Mouse (Mus musculus) heart, adult 2 months (tissue): ENCODE data around the gene Aox4. TPM values are rescaled to one million over a fixed set of nuclear protein-coding genes. Genes with fewer than 3 reads are reported as not detected.
A peak's percentile ranks its signal among the peaks of the same experiment; 100 is the strongest.

Experiments used
- DNase-seq, 2 experiments: peaks; one replicate each; pipeline ENCODE4 v3.0.0; 2021
- H3K27ac ChIP-seq: fragments of 200-600 bp; 2 replicates; pipeline ENCODE4 v1.8.1; 2022
- H3K27me3 ChIP-seq: fragments of 200-500 bp; 2 replicates; pipeline ENCODE4 v1.6.1; 2012; ENCODE audit warnings: mild to moderate bottlenecking, low read length, inconsistent platforms, mixed read lengths; ENCODE audit not compliant: control insufficient read depth, insufficient read depth
- H3K36me3 ChIP-seq: fragments of 200-500 bp; 2 replicates; pipeline ENCODE4 v1.6.1; 2012; ENCODE audit warnings: low read length, inconsistent platforms; ENCODE audit not compliant: control insufficient read depth, insufficient read depth
- H3K4me1 ChIP-seq: fragments of 200-500 bp; 2 replicates; pipeline ENCODE4 v1.6.1; 2011; ENCODE audit warnings: low read length; ENCODE audit not compliant: control insufficient read depth, insufficient read depth
- H3K4me3 ChIP-seq: fragments of 200-600 bp; 2 replicates; pipeline ENCODE4 v1.8.1; 2022
- H3K79me2 ChIP-seq: fragments of 200-500 bp; replicated peaks from 2 replicates; pipeline ENCODE4 v1.6.1; 2012; ENCODE audit warnings: mild to moderate bottlenecking, inconsistent platforms, low read length, moderate library complexity, mixed read lengths; ENCODE audit not compliant: control insufficient read depth, insufficient read depth
- H3K9ac ChIP-seq: fragments of 200-500 bp; 2 replicates; pipeline ENCODE4 v1.6.1; 2012; ENCODE audit warnings: low read depth, mild to moderate bottlenecking, control low read depth, inconsistent platforms, low read length, mixed read lengths
- CTCF ChIP-seq: fragments of 200-600 bp; IDR thresholded peaks from 2 replicates; pipeline ENCODE4 v1.8.1; 2022; ENCODE audit warnings: antibody characterized with exemption, mild to moderate bottlenecking, moderate library complexity
- EP300 ChIP-seq: fragments of 200-500 bp; IDR thresholded peaks from 2 replicates; pipeline ENCODE4 v1.6.1; 2011; ENCODE audit warnings: low read depth, low read length, control low read depth; ENCODE audit not compliant: insufficient read depth
- POLR2A ChIP-seq: fragments of 200-500 bp; IDR thresholded peaks from 2 replicates; pipeline ENCODE4 v1.6.1; 2011; ENCODE audit warnings: mild to moderate bottlenecking, low read depth, low read length, control low read depth; ENCODE audit not compliant: insufficient read depth
- WGBS: fragments of 180-500 bp; shearing (Covaris S2); methylation state at CpG from one replicate; pipeline ENCODE4 v1.1.7; 2018; 5-methylcytosine and 5-hydroxymethylcytosine counted together
- intact Hi-C: fragments of 180-260 bp; cut with DNase I; formaldehyde crosslinking; loops from one replicate; pipeline ENCODE4 v1.15.1; 2025
- polyA plus RNA-seq: library from polyadenylated mRNA; depleted of rRNA; stranded (reverse); fragments of >200 nt; gene quantifications from 2 replicates; pipeline ENCODE4 v1.2.3, GENCODE M21; 2012
- total RNA-seq, 2 experiments: library from RNA; stranded (reverse); gene quantifications; 2 replicates each; pipeline ENCODE4 v1.2.3; 2021

Gene Aox4
- total and polyA plus RNA-seq, 3 experiments, result not detected

DNA sequence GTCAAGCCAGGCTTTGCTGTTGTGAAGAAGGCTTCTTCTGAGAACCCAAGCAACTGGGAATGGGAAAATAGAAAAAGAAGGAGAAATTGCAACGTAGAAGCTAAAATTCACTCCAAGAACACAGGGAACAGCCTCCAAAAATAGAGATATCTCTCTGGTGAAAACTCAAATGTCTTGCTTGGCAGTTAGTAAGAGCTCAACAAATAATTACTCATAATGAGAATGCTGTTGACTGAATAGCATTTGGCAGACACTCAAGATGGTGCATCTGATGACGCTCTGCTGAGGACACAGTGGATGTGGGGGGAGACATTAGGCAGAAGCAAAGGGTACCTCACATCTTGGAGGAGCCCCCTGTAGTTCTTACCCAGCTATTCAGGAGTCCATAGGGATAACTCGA is 77.9 kb downstream of the Aox4 start:
- TF ChIP-seq CTCF, result no peak
- TF ChIP-seq POLR2A, result no peak
- TF ChIP-seq EP300, result no peak
- no peaks in the 10 kb centered on the region for H3K36me3 ChIP-seq
- H3K9ac ChIP-seq, result no peak overlapping the region
- H3K79me2 ChIP-seq, result no peaks in the 10 kb centered on the region
- H3K4me1 ChIP-seq, result peaks cover 2% of the 10 kb centered on the region; the same call in 1 of the 2 replicates
- WGBS, result 58% methylated on average over 3 of the region's 3 CpGs
- no peaks in the 10 kb centered on the region for H3K27me3 ChIP-seq
- no peak for DNase-seq
- no peak overlapping the region for H3K27ac ChIP-seq
- intact Hi-C loops, result no loop called here
- no peak overlapping the region for H3K4me3 ChIP-seq

DNA sequence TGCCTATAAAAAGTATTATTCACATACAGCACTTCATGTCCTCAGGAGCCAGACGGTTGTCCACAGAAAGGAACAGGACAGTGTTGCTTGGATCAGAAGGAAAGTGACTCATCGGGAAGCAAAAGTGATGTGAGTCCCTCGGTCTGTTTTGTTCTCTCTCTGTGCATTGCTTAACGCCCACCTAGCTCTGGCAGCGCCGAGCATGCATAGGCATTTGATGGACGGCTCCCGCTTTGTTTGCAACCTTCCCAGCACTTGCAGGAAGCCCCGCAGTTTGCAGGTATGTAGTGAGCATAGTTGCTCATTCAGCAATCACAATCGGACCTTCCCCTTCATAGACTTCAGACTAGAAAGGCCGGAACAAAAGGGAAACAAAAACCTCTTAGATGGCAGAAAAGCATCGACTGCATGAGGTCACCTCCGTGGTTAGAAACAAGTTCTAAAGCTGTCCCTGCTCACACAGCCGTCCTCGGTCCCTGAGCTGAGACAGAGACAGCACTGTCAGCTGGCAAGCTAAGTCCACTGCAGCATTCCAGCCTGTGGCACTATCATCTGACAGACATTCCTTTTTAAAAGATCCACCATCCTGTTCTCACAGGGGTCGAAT is 79.8 kb downstream of the Aox4 start:
- WGBS, result 31% methylated on average over 16 of the region's 16 CpGs
- 0 out of 2 replicates have a peak overlapping the region, but pooled peaks have one; percentile 18 for H3K4me3 ChIP-seq
- intact Hi-C loops, result no loop called here

DNA sequence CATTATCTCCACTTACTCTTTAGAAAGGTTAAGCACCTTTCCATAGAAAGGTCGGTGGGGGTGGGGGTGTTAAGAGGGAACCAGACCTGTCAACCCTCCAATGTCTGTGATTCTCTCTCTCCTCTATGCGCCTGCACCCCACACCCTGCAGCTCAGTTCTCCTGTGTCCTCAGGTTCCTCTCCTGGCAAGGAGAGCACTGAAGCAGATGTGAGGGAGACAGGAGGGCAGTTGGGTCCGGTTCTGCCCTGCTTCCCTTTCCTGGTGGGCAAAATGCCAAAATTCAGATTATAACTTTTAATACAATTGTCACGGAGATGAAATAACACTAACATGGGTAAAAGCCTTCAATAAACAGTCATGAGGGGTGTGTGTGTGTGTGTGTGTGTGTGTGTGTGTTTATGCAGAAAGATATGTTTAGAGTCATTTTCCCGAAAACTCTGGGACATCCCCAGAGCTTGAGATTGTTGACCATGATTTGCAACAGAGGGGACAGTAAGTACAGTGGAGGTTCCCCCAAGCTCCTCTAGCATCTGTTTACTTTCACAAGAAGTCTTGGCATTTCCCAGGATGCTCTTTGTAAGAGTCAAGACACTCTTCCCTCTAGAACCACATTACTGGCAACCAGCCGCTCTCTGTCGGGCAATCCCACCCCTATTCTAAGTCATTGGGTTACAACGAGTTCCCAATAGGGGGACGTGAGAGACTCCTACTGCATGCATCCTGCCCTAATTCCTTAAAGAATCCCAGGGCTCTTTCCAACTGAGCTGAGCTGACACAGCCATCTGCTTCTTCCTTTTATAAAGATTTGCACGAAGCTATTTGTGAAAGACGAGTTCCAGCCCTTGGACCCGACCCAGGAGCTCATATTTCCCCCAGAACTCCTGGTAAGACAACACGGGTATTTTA is 81.5 kb downstream of the Aox4 start:
- 33% methylated on average over 13 of the region's 13 CpGs for WGBS
- no peak for TF ChIP-seq CTCF
- TF ChIP-seq EP300, result no peak
- no peak for TF ChIP-seq POLR2A
- Histone ChIP-seq H3K9ac (no peak overlapping the region), H3K27ac (no peak overlapping the region), H3K4me3 (no peak overlapping the region), H3K79me2 (no peaks in the 10 kb centered on the region), H3K27me3 (no peaks in the 10 kb centered on the region), H3K4me1 (peaks cover 2% of the 10 kb centered on the region; the same call in 1 of the 2 replicates), H3K36me3 (no peaks in the 10 kb centered on the region)
- intact Hi-C loops, result no loop called here
- no peak for DNase-seq

More for the DNA sequence above, 79.8 kb downstream of the Aox4 start:
- Histone ChIP-seq H3K9ac (no peak overlapping the region), H3K4me1 (peaks cover 2% of the 10 kb centered on the region; the same call in 1 of the 2 replicates), H3K27ac (no peak overlapping the region), H3K36me3 (no peaks in the 10 kb centered on the region), H3K79me2 (no peaks in the 10 kb centered on the region), H3K27me3 (no peaks in the 10 kb centered on the region)
- TF ChIP-seq EP300, result no peak
- TF ChIP-seq CTCF, result no peak
- TF ChIP-seq POLR2A, result no peak
- no peak for DNase-seq

DNA sequence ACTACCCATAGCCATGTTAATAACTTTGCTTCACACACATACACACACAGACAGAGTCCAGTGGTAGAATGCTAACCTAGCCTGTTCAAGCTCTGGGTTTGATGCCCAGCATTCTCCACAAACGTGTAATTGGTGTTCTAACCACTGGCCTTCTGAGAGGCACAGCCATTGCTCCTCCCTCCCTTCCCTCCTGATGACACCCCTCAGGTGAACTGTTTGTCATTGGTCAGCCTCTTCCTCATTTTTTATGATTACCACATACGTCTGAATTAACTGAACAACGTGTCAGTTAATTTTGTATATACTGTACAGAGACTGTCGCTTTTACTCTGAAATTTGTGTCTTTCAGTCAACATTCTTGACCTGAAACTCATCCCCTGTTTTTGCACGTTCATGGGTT is 84.5 kb downstream of the Aox4 start:
- Histone ChIP-seq H3K27ac (no peak overlapping the region), H3K27me3 (no peaks in the 10 kb centered on the region), H3K36me3 (no peaks in the 10 kb centered on the region), H3K4me3 (no peak overlapping the region), H3K9ac (no peak overlapping the region), H3K4me1 (peaks cover 2% of the 10 kb centered on the region; the same call in 1 of the 2 replicates), H3K79me2 (no peaks in the 10 kb centered on the region)
- TF ChIP-seq CTCF, result no peak
- TF ChIP-seq POLR2A, result no peak
- TF ChIP-seq EP300, result no peak
- intact Hi-C loops, result no loop called here
- WGBS, result 81% methylated on average over 5 of the region's 5 CpGs
- no peak for DNase-seq

DNA sequence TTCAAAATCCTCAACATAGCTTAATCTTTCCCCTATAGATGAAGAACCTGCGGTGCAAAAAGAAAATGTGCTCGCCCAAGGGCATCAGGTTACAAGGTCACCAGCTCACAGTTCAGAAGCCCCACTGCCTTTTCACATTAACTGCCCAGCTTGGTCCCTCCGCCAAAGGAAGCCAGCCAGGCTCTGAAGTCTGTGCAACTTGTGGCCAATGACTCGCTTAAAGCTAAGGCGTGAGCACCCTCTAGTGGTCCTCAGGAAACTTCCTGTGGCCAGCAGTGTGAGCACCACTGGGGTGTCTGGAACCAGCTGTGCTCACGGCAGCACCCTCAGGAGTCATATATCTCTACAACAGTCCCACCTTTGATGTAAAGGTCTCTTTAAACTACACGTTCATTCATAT is 86.1 kb downstream of the Aox4 start:
- WGBS, result 8% methylated on average over 7 of the region's 7 CpGs
- Histone ChIP-seq H3K27ac (no peak overlapping the region), H3K36me3 (no peaks in the 10 kb centered on the region), H3K9ac (no peak overlapping the region), H3K4me3 (no peak overlapping the region), H3K4me1 (peaks cover 2% of the 10 kb centered on the region; the same call in 1 of the 2 replicates), H3K27me3 (no peaks in the 10 kb centered on the region), H3K79me2 (no peaks in the 10 kb centered on the region)
- intact Hi-C loops, result loop anchor here (1.0 to 2.0 kb wide), 2 partner anchors 140 to 867 kb away; no protein-coding TSS in a partner anchor
- DNase-seq, result peak; percentile 73 to 75
- TF ChIP-seq POLR2A, result no peak
- peak; percentile 94 for TF ChIP-seq CTCF
- peak; percentile 84; the same call in 1 of the 2 replicates for TF ChIP-seq EP300
